Mouse (Mus musculus) embryonic facial prominence, embryonic 11.5 days (tissue): Measurements from ENCODE around the gene Dpp10. TPM values are rescaled to one million over a fixed set of nuclear protein-coding genes. Genes with fewer than 3 reads are reported as not detected.

Experiments used
- ATAC-seq: fragments of 200-750 bp; cut with Nextera tagmentation; replicated peaks from 2 replicates; pipeline ENCODE4 v1.8.0; 2017; ENCODE audit warnings: low read depth; ENCODE audit not compliant: insufficient number of reproducible peaks, low FRiP score, low TSS enrichment
- DNase-seq: peaks from one replicate; pipeline ENCODE4 v3.0.0-alpha.2; 2015; ENCODE audit warnings: low spot score
- H3K27ac ChIP-seq: fragments of 300-500 bp; sonication (generic); replicated peaks from 2 replicates; pipeline ENCODE4 v1.5.1; 2014; ENCODE audit warnings: mild to moderate bottlenecking, low read depth, low read length, control low read depth
- H3K27me3 ChIP-seq: fragments of 300-500 bp; sonication (generic); 2 replicates; pipeline ENCODE4 v1.6.1; 2014; ENCODE audit warnings: mild to moderate bottlenecking, low read length, moderate library complexity, mixed read lengths; ENCODE audit not compliant: control insufficient read depth, insufficient read depth
- H3K36me3 ChIP-seq: fragments of 300-500 bp; sonication (generic); replicated peaks from 2 replicates; pipeline ENCODE4 v1.6.1; 2014; ENCODE audit warnings: low read depth, mild to moderate bottlenecking, low read length, moderate library complexity, mixed read lengths; ENCODE audit not compliant: control insufficient read depth, insufficient read depth
- H3K4me1 ChIP-seq: fragments of 300-500 bp; sonication (generic); 2 replicates; pipeline ENCODE4 v1.6.1; 2014; ENCODE audit warnings: low read length, mixed read lengths; ENCODE audit not compliant: control insufficient read depth, insufficient read depth
- H3K4me2 ChIP-seq: fragments of 300-500 bp; sonication (generic); 2 replicates; pipeline ENCODE4 v1.6.1; 2014; ENCODE audit warnings: low read depth, mild to moderate bottlenecking, control low read depth, low read length, moderate library complexity
- H3K4me3 ChIP-seq: fragments of 300-500 bp; sonication (generic); 2 replicates; pipeline ENCODE4 v1.5.1; 2014; ENCODE audit warnings: low read depth, low read length, control low read depth
- H3K9ac ChIP-seq: fragments of 300-500 bp; sonication (generic); replicated peaks from 2 replicates; pipeline ENCODE4 v1.6.1; 2014; ENCODE audit warnings: mild to moderate bottlenecking, control low read depth, low read length
- H3K9me3 ChIP-seq: fragments of 300-500 bp; sonication (generic); replicated peaks from 2 replicates; pipeline ENCODE4 v1.6.1; 2016; ENCODE audit warnings: mild to moderate bottlenecking, low read length, inconsistent platforms, mixed read lengths; ENCODE audit not compliant: control insufficient read depth
- WGBS: fragments of 180-500 bp; shearing (Covaris S2); extraction: QIAGEN DNeasy Blood & Tissue Kit; methylation state at CpG from one replicate; pipeline ENCODE4 v1.1.7; 2014; 5-methylcytosine and 5-hydroxymethylcytosine counted together
- polyA plus RNA-seq: library from polyadenylated mRNA; unstranded; fragments of >200 nt; fragmentation: Nextera tagmentation; extraction: Ambion mirVana; gene quantifications from 2 replicates; pipeline ENCODE4 v1.2.1, GENCODE M21; 2014

The Dpp10 gene
- polyA plus RNA-seq, 1 experiment from 2014 or later: 0.20 TPM

DNA sequence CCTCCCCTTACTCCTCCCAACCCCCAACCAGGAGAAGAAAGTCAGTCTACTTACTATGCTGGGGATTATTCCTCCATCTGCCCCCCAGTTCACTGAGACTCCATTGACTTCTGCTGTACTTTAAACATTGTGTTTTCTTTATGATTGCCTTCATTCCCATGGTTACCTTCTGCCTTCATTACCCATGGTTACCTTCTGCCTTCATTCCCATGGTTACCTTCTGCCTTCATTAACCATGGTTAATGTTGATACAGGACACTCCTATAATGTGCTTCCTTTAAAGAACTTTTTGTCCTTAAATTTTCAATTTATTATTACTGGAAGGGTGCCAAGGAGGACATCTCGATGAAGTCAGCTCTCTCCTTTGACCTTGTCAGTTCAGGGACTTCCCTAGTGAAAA is 158.1 kb downstream of the Dpp10 start:
- ATAC-seq: no peak
- 53% methylated on average over 1 of the region's 1 CpGs for WGBS

DNA sequence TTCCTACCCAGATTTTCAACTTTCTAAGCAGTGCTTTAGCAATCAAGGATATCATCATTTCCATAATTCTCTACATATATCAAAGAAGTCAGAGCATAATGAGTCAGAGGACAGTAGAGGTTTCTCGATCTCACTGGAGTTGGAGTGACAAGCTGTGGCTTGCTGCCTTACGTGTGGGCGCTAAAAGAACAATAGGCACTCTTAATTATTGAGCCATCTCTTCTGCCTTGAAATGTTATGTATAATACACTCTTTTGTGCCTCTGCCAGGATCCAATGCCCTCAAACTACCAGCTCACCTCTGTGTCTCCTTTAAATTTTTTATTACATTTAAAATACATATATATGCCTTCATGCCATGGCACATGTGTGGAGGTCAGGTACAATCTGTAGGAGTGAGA is 198.5 kb downstream of the Dpp10 start:
- no peaks in the 10 kb centered on the region for H3K4me1 ChIP-seq
- H3K27ac ChIP-seq: no peak overlapping the region
- H3K9me3 ChIP-seq: no peaks in the 10 kb centered on the region
- no peaks in the 10 kb centered on the region for H3K36me3 ChIP-seq
- ATAC-seq (no peak), DNase-seq (no peak)
- no peaks in the 10 kb centered on the region for H3K27me3 ChIP-seq
- H3K9ac ChIP-seq: no peak overlapping the region
- H3K4me3 ChIP-seq: no peak overlapping the region
- no peak overlapping the region for H3K4me2 ChIP-seq
- 93% methylated on average over 3 of the region's 3 CpGs for WGBS

More for the DNA sequence above, 158.1 kb downstream of the Dpp10 start:
- Histone ChIP-seq H3K9me3 (no peaks in the 10 kb centered on the region), H3K9ac (no peak overlapping the region), H3K4me1 (no peaks in the 10 kb centered on the region), H3K4me3 (no peak overlapping the region), H3K27ac (no peak overlapping the region), H3K27me3 (no peaks in the 10 kb centered on the region), H3K4me2 (no peak overlapping the region), H3K36me3 (no peaks in the 10 kb centered on the region)
- no peak for DNase-seq

DNA sequence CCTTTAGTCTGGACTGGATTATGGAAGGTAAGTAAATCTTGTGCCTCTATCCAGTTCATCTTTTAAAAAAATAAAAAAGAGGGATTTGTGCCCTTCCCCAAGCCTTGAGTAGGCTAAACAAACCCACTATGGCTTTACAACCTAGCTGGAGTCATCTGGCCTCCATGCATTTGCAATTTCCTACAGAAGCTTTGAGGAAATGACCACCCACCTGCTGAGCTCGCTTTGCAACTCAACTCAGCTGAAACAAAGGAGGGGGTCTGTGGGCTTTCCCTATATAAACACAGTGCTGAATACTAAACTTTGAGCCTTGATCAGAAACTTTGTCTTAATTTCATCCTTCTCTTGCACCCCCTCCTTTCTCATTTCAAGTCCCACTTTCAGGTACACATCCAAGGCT is 244.2 kb downstream of the Dpp10 start:
- H3K4me2 ChIP-seq: no peak overlapping the region
- no peak overlapping the region for H3K27ac ChIP-seq
- no peaks in the 10 kb centered on the region for H3K36me3 ChIP-seq
- no peak for DNase-seq
- H3K9me3 ChIP-seq: no peaks in the 10 kb centered on the region
- no peak overlapping the region for H3K9ac ChIP-seq
- H3K27me3 ChIP-seq: no peaks in the 10 kb centered on the region
- H3K4me1 ChIP-seq: no peaks in the 10 kb centered on the region
- H3K4me3 ChIP-seq: no peak overlapping the region
- 15% methylated on average over 1 of the region's 1 CpGs for WGBS
- no peak for ATAC-seq

DNA sequence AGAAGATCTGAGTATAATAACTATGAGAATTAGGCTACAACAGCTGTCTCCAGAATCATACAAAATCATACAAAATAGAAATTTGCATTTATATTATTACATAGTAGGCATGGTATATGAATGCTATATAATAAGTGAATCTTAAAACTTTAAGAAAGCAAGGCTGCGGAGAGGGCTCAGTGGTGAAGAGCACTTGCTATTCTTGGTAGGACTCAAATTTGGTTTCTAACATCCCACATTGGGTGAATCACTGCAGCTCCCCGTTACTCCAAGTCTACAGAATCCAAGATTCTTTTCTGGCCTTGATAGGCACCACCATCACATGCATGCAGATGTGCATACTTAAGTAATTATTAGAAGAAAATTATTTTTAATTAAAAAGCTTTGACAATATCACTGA is 279.8 kb downstream of the Dpp10 start:
- Histone ChIP-seq H3K27me3 (no peaks in the 10 kb centered on the region), H3K4me2 (no peak overlapping the region), H3K27ac (no peak overlapping the region), H3K4me3 (no peak overlapping the region), H3K9ac (no peak overlapping the region), H3K9me3 (no peaks in the 10 kb centered on the region), H3K36me3 (no peaks in the 10 kb centered on the region), H3K4me1 (no peaks in the 10 kb centered on the region)
- WGBS: 92% methylated on average over 2 of the region's 2 CpGs
- DNase-seq (no peak), ATAC-seq (no peak)

DNA sequence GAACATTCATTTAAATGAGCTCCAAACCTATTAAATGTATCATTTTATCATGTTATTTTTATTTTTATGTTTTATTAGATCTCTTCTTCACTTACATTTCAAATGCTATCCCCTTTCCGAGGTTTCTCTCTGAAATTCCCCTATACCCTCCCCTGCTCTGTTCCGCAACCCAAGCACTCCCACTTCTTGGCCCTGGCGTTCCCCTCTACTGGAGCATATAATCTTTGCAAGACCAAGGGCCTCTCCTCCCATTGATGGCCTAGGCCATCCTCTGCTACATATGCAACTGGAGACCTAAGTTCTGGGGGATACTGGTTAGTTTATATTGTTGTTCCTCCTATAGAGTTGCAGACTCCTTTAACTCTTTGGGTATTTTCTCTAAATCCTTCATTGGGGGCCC is 283.1 kb downstream of the Dpp10 start:
- H3K27me3 ChIP-seq: no peaks in the 10 kb centered on the region
- H3K27ac ChIP-seq: no peak overlapping the region
- H3K36me3 ChIP-seq: no peaks in the 10 kb centered on the region
- H3K4me1 ChIP-seq: no peaks in the 10 kb centered on the region
- ATAC-seq (no peak), DNase-seq (no peak)
- no peaks in the 10 kb centered on the region for H3K9me3 ChIP-seq
- no peak overlapping the region for H3K4me2 ChIP-seq
- no peak overlapping the region for H3K4me3 ChIP-seq
- WGBS: 87% methylated on average over 3 of the region's 3 CpGs
- H3K9ac ChIP-seq: no peak overlapping the region

DNA sequence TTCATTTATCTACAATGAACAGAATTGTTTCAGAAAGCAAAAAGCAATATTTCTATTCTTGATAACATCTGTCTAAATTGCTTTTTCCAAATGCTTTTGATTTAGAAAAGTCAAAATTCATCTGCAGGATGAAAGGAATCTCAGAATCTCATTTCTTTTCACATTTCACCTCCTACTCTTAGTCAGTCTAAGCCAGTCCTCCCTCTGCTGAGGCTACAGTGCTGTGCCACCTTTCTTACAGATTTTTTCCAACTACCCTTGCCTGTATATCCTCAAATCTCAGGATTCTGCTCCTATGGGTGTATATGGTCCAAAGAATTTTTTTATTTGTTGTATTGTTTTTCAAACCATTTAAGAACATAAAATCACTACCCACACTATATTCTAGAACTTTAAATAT is 289.3 kb downstream of the Dpp10 start:
- no peaks in the 10 kb centered on the region for H3K4me1 ChIP-seq
- ATAC-seq: no peak

DNA sequence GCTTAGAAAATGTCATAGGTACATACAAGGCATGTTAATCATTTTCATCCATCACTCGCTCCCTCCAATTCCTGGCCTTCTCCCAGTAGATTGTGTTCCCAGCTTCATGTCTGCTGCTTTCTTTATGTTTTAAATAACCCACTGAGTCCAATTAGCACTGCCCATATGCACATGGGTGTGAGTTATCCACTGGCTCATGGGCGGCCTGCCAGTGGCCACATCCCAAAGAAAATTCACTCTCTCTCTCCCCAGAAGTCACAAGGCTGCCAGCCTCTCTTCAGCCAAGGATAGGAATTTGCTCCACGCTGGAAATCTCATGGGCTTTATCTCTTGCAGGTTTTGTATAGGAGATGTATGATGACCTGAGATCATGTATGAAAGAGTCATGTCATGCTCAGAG is 338.1 kb downstream of the Dpp10 start:
- no peak overlapping the region for H3K27ac ChIP-seq
- ATAC-seq (no peak), DNase-seq (no peak)
- no peaks in the 10 kb centered on the region for H3K4me1 ChIP-seq
- WGBS: 82% methylated on average over 3 of the region's 3 CpGs
- H3K9ac ChIP-seq: no peak overlapping the region
- no peaks in the 10 kb centered on the region for H3K27me3 ChIP-seq
- no peaks in the 10 kb centered on the region for H3K9me3 ChIP-seq
- no peak overlapping the region for H3K4me2 ChIP-seq
- H3K36me3 ChIP-seq: no peaks in the 10 kb centered on the region
- no peak overlapping the region for H3K4me3 ChIP-seq

More for the DNA sequence above, 289.3 kb downstream of the Dpp10 start:
- no peaks in the 10 kb centered on the region for H3K36me3 ChIP-seq
- no peak overlapping the region for H3K27ac ChIP-seq
- no peaks in the 10 kb centered on the region for H3K27me3 ChIP-seq
- no peaks in the 10 kb centered on the region for H3K9me3 ChIP-seq
- H3K9ac ChIP-seq: no peak overlapping the region
- no peak overlapping the region for H3K4me3 ChIP-seq
- no peak overlapping the region for H3K4me2 ChIP-seq
- DNase-seq: no peak

DNA sequence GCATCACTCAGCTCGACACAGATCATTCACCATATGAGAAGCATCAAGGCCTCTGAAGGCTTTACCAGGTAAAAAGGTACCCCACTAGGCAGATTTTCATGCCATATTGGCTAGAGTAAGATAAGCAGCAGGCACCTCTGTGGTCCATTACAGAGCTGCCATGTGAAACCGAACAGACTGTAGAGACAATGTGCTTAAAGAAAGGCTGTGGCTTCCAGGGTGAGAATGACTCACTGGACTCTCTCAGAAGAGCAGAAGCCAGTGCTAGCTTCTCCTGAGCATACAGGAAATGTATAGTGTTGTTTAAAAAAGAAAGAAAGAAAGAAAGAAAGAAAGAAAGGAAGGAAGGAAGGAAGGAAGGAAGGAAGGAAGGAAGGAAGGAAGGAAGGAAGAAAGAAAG is 386.9 kb downstream of the Dpp10 start:
- 68% methylated on average over 2 of the region's 2 CpGs for WGBS
- H3K27me3 ChIP-seq: no peaks in the 10 kb centered on the region
- H3K27ac ChIP-seq: no peak overlapping the region
- H3K36me3 ChIP-seq: no peaks in the 10 kb centered on the region
- no peaks in the 10 kb centered on the region for H3K9me3 ChIP-seq
- no peaks in the 10 kb centered on the region for H3K4me1 ChIP-seq
- DNase-seq (no peak), ATAC-seq (no peak)
- no peak overlapping the region for H3K9ac ChIP-seq
- no peak overlapping the region for H3K4me3 ChIP-seq
- H3K4me2 ChIP-seq: no peak overlapping the region

DNA sequence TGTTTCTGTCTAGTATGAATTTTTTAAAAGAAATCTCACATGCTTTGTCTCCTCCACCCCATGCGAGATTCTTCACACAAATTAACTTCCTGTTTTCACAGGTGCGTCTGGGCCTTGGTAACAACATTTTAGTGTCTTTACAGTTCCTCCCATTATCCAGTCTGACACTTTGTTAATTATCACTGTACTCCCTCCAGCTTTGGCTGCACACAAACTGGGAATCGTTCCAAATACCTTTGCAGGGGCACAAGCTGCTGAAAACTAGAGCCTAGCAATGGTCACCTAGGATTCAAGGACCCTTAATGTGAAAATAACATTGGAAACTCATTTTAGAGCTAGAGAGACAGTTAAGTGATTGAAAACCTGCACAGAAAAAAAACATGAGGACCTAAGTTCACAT is 388.8 kb downstream of the Dpp10 start:
- no peak overlapping the region for H3K27ac ChIP-seq
- 63% methylated on average over 3 of the region's 3 CpGs for WGBS
- no peak for DNase-seq
- no peak overlapping the region for H3K4me3 ChIP-seq
- no peaks in the 10 kb centered on the region for H3K36me3 ChIP-seq
- no peak overlapping the region for H3K9ac ChIP-seq
- H3K4me2 ChIP-seq: no peak overlapping the region
- no peaks in the 10 kb centered on the region for H3K9me3 ChIP-seq
- no peaks in the 10 kb centered on the region for H3K27me3 ChIP-seq
- ATAC-seq: no peak
- H3K4me1 ChIP-seq: no peaks in the 10 kb centered on the region
